Mouse (Mus musculus) brain, embryonic 14.5 days (tissue): ENCODE data around the gene Arpc1b.

Source experiments
- CTCF ChIP-seq: fragments of 200-500 bp; IDR thresholded peaks from 2 replicates; pipeline ENCODE4 v1.5.1; 2012; ENCODE audit warnings: inconsistent platforms, mild to moderate bottlenecking, moderate library complexity, borderline replicate concordance; ENCODE audit not compliant: insufficient read depth, insufficient read length; ENCODE audit errors: extremely low read depth
- POLR2A ChIP-seq: fragments of 200-500 bp; IDR thresholded peaks from 2 replicates; pipeline ENCODE4 v1.6.1; 2012; ENCODE audit warnings: mild to moderate bottlenecking, inconsistent platforms, borderline replicate concordance; ENCODE audit not compliant: poor library complexity, insufficient read depth, insufficient read length, severe bottlenecking; ENCODE audit errors: extremely low read depth

GRCm38 (mm10) chr5:145165184-145165583 is 51.2 kb downstream of the Arpc1b start:
- TF ChIP-seq CTCF (no peak), POLR2A (no peak)
